Mouse (Mus musculus) cerebellum, adult 2 months (tissue): ENCODE data around the gene Pde7b.

Source experiments
- CTCF ChIP-seq: fragments of 200-500 bp; IDR thresholded peaks from 2 replicates; pipeline ENCODE4 v1.5.1; 2011; ENCODE audit warnings: low read depth, mild to moderate bottlenecking, control low read depth, low read length, moderate library complexity, borderline replicate concordance; ENCODE audit not compliant: insufficient read depth
- POLR2A ChIP-seq: fragments of 200-500 bp; IDR thresholded peaks from 2 replicates; pipeline ENCODE4 v1.6.1; 2011; ENCODE audit warnings: low read length, control low read depth, borderline replicate concordance; ENCODE audit not compliant: insufficient read depth

DNA sequence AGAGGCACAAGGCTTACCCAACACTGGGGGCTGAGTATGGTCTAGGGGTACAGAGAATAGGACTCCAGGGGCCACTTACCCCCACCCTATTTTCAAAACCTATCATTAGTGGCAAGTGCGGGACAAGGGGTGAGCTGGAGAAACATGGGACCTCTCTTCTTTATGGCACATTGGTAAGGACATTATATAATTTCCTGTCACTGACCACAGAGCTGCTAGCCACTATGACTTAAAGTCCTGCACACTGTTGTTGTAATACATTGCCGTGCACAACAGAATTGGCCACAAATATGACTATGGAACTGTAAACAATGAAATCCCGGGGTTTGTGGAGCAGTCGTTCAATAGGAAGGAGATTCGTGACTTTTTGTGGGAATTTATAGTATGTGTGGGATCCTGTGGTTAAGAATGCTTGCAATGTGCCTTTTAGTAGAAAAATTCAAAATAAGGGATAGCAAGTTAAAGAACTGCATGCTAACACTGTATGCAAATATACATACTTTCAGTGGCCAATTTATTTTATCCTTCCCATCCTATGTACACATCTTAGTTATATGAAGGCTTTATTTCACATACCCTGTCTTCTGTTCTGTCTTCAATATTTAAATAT lies 25.9 kb upstream of the Pde7b start:
- TF ChIP-seq CTCF (no peak), POLR2A (no peak)
